Mouse (Mus musculus): ENCODE results near the gene Gpr84.
A peak's percentile ranks its signal among the peaks of the same experiment; 100 is the strongest.
"Not testable (repeated sequence)": the region's sequence is repeated elsewhere in the genome, so short reads cannot be mapped to it uniquely, and the experiment has no call there.

Gene Gpr84

DNA sequence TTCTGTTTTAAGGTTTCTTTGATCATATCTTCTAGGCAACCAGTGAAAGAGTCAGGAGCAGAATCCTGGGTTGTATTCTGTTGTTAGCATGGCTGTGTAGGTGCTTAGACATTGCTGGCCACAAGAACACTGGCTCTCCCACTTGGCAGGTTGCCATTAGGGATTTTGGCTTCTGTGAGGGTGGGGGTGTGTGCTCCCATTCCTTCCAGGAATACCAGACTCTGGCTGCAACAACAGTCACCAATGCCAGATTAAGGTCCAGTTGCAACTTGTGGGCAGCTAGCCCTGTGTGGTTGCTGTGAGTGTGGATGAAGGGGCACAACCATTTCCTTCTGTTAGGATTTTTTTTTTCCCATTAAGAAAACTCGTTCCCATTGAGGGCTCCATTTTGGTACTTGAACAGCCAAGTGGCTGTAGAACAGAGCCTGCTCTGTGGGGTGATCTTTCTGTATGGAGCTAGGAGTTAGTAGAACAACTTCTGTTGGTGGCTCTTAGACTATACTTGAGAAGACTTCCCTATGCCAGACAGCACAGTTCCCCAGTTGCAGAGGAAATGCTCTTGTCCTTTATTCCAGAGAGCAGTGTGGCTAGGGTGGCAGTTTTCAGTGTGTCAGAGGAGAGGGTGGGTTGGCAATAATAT is 24.5 kb downstream of the Gpr84 start:
- DNase-seq (ENCODE audit: low spot score) = no peak

DNA sequence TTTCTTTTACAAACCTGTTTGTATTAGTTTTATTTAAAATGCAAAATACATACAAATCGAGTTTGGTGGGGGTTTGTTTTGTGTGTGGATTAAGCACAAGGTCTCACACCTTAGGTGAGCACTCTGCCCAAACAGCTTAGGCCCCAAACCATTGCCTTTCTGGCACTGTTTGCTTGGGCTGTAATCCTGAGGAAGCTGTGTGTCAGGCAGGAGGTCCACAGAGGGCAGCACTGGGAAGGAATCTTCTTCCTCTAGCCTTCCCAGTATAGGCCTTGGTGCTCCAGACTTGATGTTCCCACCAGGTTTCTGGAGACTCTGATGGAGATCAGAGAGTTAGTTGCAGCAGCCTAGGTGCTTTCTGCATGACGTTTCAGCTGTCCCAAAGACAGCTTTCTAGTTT is 25.8 kb downstream of the Gpr84 start:
- no peak for DNase-seq (ENCODE audit: low spot score)

DNA sequence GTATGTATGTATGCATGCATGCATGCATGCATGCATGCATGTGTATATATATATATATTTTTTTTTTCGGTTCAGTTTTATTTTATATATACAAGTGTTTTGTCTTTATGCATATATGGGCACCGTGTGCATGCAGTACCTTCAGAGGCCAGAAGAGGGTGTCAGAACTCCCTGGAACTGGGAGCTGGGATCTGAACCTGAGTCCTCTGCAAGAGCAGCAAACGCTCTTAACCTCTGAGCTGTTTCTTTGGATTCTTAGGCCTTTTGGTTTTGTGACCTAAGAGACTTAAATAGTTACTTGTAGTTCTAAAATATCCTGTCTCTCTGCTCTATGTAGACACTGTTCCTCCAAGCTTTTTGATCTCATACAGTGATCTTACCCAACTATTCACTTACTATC is 26.3 kb downstream of the Gpr84 start:
- no peak for DNase-seq (ENCODE audit: low spot score)

DNA sequence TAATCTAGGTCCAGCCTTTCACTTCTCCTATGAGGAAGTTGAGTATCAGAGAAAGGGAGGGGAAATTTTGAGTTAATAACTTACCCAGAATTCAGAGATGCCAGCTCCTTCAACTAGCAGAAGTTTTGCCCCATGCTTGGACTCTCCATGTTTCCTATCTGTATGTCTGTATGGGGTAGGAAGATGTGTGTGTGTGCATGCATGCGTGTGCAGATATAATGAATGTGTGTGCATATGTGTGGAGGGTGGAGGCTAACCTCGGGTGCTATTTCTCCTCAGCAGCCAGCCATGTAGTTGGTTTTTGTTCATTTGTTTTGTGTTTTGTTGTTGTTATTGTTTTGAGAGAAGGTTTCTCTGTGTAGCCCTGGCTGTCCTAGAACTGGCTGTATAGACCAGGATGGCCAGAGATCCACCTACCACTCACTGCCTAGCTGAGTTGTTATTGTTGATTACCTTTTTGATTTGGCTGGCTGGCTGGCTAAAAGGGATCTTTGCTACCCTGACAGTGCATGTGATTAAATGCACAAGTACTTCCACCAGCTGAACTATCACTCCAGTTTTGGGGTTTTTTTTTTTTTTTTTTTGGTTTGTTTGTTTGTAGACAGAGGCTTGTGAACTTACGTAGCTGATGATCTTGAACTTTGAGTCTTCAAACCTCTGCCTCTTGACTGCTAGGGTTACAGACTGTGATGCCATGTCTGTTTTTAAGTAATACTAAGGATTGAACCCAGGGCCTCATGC is 28.8 kb downstream of the Gpr84 start:
- DNase-seq (ENCODE audit: low spot score) = no peak

DNA sequence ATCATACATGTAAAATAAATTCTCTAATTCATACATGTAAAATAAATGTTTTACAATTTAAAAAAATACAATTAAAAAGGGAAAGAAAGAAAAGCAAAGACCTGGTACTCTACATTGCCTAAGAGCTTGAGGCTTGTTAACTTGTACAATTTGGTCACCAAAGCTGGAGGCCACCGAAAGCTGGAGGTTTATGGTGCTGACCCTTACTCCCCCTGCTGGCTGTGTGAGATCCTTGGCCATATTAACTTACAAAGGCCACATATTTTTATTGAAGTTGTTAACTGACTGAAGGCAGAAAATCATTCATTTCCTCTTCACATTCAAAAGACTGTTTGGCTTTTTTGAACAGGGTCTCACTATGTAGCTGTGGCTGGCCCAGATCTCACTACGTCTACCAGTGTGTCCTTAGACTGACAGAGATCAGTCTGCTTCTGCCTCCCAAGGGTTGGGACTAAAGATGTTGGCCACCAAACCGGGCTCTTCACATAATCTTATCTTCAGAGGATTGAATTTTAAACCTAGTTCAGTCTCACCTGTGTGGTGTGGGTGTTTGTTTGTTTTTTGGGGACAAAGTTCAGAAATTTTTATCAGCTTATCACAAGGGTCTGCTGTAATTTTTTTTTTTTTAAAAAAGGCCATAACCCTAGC is 29.5 kb downstream of the Gpr84 start:
- DNase-seq (ENCODE audit: low spot score) = no peak

DNA sequence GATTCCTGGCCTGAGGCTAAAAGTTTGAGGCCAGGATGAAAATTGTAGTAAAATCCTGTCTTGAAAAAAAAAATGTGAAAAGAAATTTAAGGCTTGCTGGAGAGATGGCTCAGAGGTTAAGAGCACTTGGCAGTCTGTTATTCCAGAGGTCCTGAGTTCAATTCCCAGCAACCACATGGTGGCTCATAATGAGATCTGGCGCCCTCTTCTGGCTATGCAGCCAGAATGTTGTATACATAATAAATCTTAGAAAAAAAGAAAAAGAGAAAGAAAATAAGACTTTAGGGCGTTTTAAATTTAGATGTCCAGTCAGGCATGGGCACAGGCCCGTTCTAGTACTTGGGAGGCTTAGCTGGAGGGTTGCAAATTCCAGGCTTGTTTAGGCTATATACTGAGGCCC is 30.7 kb downstream of the Gpr84 start:
- DNase-seq (ENCODE audit: low spot score) = no peak

DNA sequence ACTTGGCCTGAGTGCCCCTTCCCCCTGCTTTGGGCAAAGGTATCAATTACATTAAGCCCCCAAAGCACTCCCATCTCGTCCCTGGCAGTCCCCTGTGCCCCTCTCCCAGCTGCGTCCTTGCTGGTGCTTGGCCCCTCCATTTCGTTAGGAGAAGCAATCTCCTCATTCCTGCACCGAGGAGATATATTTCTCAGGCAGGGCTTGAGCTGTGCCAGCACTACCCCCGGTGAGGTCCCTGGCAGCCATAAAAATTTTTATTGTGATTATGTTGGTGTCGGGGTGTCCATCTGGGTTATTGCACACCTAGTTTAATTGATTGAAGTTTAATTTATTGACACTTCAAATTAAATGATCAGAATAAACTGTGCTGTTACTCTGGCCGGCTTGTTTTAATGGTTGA is 32.5 kb downstream of the Gpr84 start:
- no peak for DNase-seq (ENCODE audit: low spot score)

DNA sequence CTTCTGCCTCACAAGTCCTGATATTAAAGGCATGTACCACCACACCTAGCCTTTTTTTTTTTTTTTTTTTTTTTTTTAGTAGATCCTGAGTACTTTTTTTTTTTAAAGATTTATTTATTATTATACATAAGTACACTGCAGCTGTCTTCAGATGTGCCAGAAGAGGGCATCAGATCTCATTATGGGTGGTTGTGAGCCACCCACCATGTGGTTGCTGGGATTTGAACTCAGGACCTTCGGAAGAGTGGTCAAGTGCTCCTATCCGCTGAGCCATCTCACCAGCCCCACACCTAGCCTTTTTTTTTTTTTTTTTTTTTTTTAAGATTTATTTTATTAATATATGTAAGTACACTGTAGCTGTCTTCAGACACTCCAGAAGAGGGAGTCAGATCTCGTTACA is 34.5 kb downstream of the Gpr84 start:
- DNase-seq (ENCODE audit: low spot score) = not testable (repeated sequence)

DNA sequence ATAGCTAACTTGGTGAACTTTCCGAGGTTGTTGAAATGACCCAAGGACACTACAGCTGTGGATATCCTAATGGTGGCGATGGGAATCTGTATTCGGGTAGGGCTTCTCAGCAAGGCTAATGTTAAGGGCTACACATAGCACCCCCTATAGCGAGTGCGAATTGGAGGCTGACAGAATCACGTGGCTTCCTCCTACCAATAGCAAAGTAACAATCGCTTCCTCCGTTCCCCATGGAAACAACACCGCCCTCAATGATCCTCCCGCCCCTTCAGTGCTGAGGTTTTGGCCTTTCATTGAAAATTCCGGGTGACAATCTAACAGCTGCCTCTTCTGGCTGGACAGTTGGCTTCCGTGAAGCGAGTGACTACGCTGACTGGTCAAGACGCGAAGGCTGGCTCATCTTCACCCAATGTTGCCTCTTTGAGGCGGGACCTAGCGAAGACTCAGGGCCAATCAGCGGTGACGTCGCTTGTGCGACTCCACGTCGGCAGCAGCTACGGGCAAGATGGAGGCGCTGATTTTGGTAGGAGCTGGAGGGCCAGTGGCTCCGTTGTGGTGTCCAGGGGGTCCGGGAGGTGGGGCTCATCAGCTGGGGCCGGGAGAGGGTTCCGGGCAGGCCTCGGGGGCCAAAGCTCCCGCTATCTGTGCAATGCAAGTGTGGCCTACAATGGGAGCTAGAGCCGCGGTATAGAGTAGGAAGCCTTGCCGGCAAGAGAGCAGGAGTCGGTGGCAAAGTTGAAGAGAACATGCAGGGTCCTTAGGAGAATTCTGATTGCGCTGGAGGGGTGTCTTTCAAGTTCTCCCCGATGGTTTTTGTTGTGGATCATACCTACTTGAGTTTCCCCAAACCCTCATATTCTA is 37.8 kb downstream of the Gpr84 start, which contains the start of gene Copz1:
Gene Copz1 (plus strand): TSS at position 296 of the 861 bp plus-strand sequence.
- peak; percentile 97 for DNase-seq (ENCODE audit: low spot score)

DNA sequence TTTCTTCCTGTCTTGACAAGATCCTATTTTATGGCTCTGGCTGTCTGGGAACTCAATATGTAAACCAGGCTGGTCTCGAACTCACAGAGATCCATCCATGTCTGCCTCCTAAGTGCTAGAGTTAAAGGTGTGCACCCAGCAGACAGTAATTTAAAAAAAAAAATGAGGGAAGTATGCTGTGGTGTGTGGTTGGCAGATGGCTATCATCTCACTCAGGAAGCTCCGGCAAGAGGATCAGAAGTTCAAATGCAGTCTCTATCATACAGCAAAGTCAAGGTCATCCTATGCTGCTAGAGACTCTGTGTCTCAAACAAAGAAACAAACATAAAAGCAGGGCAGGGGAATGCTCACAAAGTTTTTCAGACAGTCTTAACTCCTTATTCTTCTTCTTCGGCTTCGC is 41.5 kb downstream of the Gpr84 start:
- no peak for DNase-seq (ENCODE audit: low spot score)

DNA sequence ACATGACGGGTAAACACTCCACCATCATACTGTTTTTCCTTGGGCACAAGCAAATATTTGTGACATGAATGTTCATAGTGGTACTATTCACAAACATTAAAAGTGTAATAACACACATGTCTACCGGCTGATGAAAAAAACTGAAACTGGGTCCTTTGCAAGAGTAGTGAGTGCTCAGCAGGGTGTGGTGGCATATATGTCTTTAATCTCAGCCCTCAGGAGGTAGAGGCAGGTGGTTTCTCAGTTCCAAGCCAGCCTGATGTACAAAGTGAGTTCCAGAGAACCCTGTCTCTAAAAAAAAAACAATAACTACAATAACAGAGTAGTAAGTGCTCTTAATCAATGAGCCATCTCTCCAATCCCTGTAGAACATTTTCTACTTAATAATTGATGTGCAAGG is 45.6 kb downstream of the Gpr84 start:
- DNase-seq (ENCODE audit: low spot score) = no peak

DNA sequence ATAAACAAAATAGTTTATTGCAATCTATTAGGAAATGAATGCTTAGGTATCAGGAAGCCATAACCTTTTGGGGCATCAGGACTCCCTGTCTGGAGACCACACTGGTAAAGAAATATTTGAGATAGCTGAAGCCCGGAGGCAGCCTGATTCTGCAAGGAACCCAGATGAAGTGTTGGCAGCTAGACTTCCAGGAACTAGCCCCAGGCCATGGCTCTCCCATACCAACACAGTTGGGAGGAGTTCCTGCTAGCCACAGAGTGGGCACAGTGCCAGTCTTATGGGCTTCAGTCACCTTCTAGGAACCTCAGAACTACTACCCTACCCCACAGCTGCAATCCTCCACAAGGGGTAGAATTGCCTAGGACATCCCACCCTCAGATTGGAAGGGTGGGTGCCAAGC is 50.4 kb downstream of the Gpr84 start:
- DNase-seq (ENCODE audit: low spot score) = no peak

DNA sequence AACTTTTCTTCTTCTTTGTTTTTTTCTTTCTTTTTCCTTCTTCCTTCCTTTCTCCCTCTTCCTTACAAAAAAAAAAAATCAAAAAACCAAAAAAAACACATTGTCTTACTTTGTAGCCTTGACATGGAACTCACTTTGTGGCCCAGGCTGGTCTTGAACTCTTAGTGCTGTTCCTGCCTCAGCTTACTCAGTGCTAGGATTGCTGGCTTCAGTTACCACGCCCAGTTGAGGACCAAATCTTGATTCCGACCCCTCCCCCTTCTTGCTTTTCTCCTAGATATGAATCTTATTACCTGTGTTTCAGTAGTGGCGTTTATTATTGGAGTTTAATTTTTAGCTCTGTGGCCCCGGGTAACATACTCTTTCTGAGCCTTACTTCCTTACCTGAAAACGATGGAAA is 51.2 kb downstream of the Gpr84 start:
- DNase-seq (ENCODE audit: low spot score) = no peak

Data from left cerebral cortex, adult 11 months (tissue).